8 mouse cellular contexts compared by ENCODE assay signal in the genomic region with DNA sequence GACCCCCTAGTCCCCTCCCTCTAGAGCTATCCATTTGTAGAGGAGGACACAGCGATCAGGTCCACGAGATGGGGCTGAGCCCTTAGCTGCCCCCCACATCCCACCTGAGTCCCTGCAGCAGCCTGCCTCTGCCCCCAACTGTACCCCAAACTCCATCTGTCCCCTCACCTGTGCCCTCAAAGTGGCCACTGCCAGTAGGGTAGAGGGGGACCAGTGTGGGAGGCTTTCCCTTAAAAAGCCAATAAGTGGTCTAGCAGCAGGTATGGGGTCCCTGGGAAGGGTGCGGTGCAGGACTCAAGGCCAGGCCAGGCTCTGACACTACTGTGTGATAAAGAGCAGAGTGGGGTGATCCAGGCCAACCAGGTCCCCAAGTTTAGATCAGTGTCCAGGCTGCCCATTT. TPM values are rescaled to one million over a fixed set of nuclear protein-coding genes. Genes with fewer than 3 reads are reported as not detected.
A peak's percentile ranks its signal among the peaks of the same experiment; 100 is the strongest.
DNase-seq lines count a peak whose midpoint lies in the region; ATAC-seq and TF ChIP-seq lines count a peak whose summit lies in the region.

No protein-coding gene starts in this region.

- no peak for ATAC-seq in forebrain, embryonic 12.5 days (ENCODE audit: low FRiP score)
- ATAC-seq in liver, embryonic 14.5 days (ENCODE audit: insufficient read depth), result no peak

- no peaks in the 10 kb centered on the region for H3K36me3 ChIP-seq in forebrain, embryonic 12.5 days (replicated peaks)
- no peaks in the 10 kb centered on the region for H3K36me3 ChIP-seq in liver, embryonic 14.5 days (replicated peaks; ENCODE audit: control insufficient read depth, insufficient read depth, low read depth)

- H3K9ac ChIP-seq in forebrain, embryonic 12.5 days, result 0 out of 2 replicates have a peak overlapping the region, but pooled peaks have one; percentile 2
- H3K9ac ChIP-seq in liver, embryonic 14.5 days (replicated peaks), result no peak overlapping the region

- peaks cover 27% of the 10 kb centered on the region for H3K4me1 ChIP-seq in bone marrow macrophage, adult 2 months (ENCODE audit: control insufficient read depth, insufficient read depth, low read length)
- peaks cover 47% of the 10 kb centered on the region for H3K4me1 ChIP-seq in forebrain, embryonic 12.5 days
- H3K4me1 ChIP-seq in liver, embryonic 14.5 days (replicated peaks; ENCODE audit: control insufficient read depth in 2 of 2, insufficient read depth in 2 of 2, low read length in 1 of 2), result peaks cover 0 to 5% of the 10 kb centered on the region in 2 experiments; a peak in 2 of 4 replicates

- H3K27ac ChIP-seq in bone marrow macrophage, adult 2 months (ENCODE audit: insufficient read depth, low read depth, low read length), result no peak overlapping the region
- no peak overlapping the region for H3K27ac ChIP-seq in forebrain, embryonic 12.5 days
- no peak overlapping the region for H3K27ac ChIP-seq in liver, embryonic 14.5 days

- no peaks in the 10 kb centered on the region for H3K9me3 ChIP-seq in forebrain, embryonic 12.5 days
- H3K9me3 ChIP-seq in liver, embryonic 14.5 days (ENCODE audit: control insufficient read depth, low read length), result no peaks in the 10 kb centered on the region

- peak overlapping the region; percentile 74 for H3K4me3 ChIP-seq in bone marrow macrophage, adult 2 months (ENCODE audit: insufficient read depth, low read length)
- H3K4me3 ChIP-seq in forebrain, embryonic 12.5 days (replicated peaks), result peak overlapping the region; percentile 39
- H3K4me3 ChIP-seq in liver, embryonic 14.5 days (ENCODE audit: insufficient read depth in 1 of 2, low read depth in 2 of 2, low read length in 2 of 2), result no peak overlapping the region

- peak; percentile 25 for DNase-seq in kidney, postnatal 10 days
- no peak for DNase-seq in kidney, adult 9 months
- no peak for DNase-seq in liver, embryonic 14.5 days (ENCODE audit: low read depth in 3 of 3, low spot score in 3 of 3)
- DNase-seq in adrenal gland, postnatal 4 days (ENCODE audit: low spot score in 2 of 2), result no peak
- no peak for DNase-seq in retina, postnatal 1 day
- DNase-seq in lung, postnatal 25 days (ENCODE audit: low spot score), result no peak

- TF ChIP-seq CTCF in bone marrow macrophage, adult 2 months (IDR thresholded peaks at IDR 0.05; ENCODE audit: low read depth, low read length), result no peak
- TF ChIP-seq CTCF in liver, embryonic 14.5 days (IDR thresholded peaks at IDR 0.05; ENCODE audit: low read depth), result no peak

- no peak for TF ChIP-seq EP300 in liver, embryonic 14.5 days (IDR thresholded peaks at IDR 0.05; ENCODE audit: low read depth)

- TF ChIP-seq POLR2A in bone marrow macrophage, adult 2 months (IDR thresholded peaks at IDR 0.05; ENCODE audit: borderline replicate concordance, low read depth, low read length), result no peak

- H3K4me2 ChIP-seq in forebrain, embryonic 12.5 days, result peak overlapping the region; percentile 63
- peak overlapping the region; percentile 60; the same call in 1 of the 2 replicates for H3K4me2 ChIP-seq in liver, embryonic 14.5 days (ENCODE audit: low read depth)

- WGBS in forebrain, embryonic 12.5 days, result 25% methylated on average over 3 of the region's 3 CpGs
- WGBS in liver, embryonic 14.5 days (ENCODE audit: insufficient replicate concordance), result 46% methylated on average over 3 of the region's 3 CpGs

- H3K27me3 ChIP-seq in forebrain, embryonic 12.5 days, result peaks cover 76% of the 10 kb centered on the region
- peaks cover 59% of the 10 kb centered on the region for H3K27me3 ChIP-seq in liver, embryonic 14.5 days (ENCODE audit: control insufficient read depth, insufficient read depth, low read length)

RNA-seq across cellular contexts. Expression of gene Nfic, which starts 28.1 kb away (rescaled TPM):
- 31.8 and 38.6 TPM in 2 replicates for polyA plus RNA-seq in bone marrow macrophage, adult 2 months (2012; ENCODE audit: insufficient read depth, insufficient read length, missing spikeins)
- 15.3 and 16.3 TPM in 2 replicates for polyA plus RNA-seq in forebrain, embryonic 12.5 days (2016; fragmentation: Nextera tagmentation; extraction: Ambion mirVana)
- polyA plus RNA-seq in liver, embryonic 14.5 days (2012; rRNA removed), result 1.2 and 1.3 TPM in 2 replicates
- polyA plus RNA-seq in liver, embryonic 14.5 days (2014; fragmentation: Nextera tagmentation; extraction: Ambion mirVana), result 4.6 and 7.3 TPM in 2 replicates
- total RNA-seq in adrenal gland, postnatal 4 days (2021), result 100 to 1,000 TPM; 120 to 129 TPM

RNA-seq across cellular contexts. Expression of gene Smim24, which starts 34.5 kb away (rescaled TPM):
- polyA plus RNA-seq in bone marrow macrophage, adult 2 months (2012; ENCODE audit: insufficient read depth, insufficient read length, missing spikeins), result 41.9 and 45.5 TPM in 2 replicates
- polyA plus RNA-seq in forebrain, embryonic 12.5 days (2016; fragmentation: Nextera tagmentation; extraction: Ambion mirVana), result 1.8 and 2.6 TPM in 2 replicates
- polyA plus RNA-seq in liver, embryonic 14.5 days (2012; rRNA removed), result 1.6 and 1.9 TPM in 2 replicates
- polyA plus RNA-seq in liver, embryonic 14.5 days (2014; fragmentation: Nextera tagmentation; extraction: Ambion mirVana), result 1.7 and 1.8 TPM in 2 replicates
- 10 to 100 TPM in 1 of 2 experiments, 1 to 10 TPM in 1; 1.2 to 13.2 TPM for total RNA-seq in adrenal gland, postnatal 4 days (2021)

RNA-seq across cellular contexts. Expression of gene Gm48552, which starts 38.5 kb away (rescaled TPM):
- not detected in 2 replicates for polyA plus RNA-seq in bone marrow macrophage, adult 2 months (2012; ENCODE audit: insufficient read depth, insufficient read length, missing spikeins)
- 1.4 and 2.1 TPM in 2 replicates for polyA plus RNA-seq in forebrain, embryonic 12.5 days (2016; fragmentation: Nextera tagmentation; extraction: Ambion mirVana)
- polyA plus RNA-seq in liver, embryonic 14.5 days (2012; rRNA removed), result 0.78 and 0.90 TPM in 2 replicates
- 0.21 and 0.36 TPM in 2 replicates for polyA plus RNA-seq in liver, embryonic 14.5 days (2014; fragmentation: Nextera tagmentation; extraction: Ambion mirVana)
- total RNA-seq in adrenal gland, postnatal 4 days (2021), result 1 to 10 TPM; 2.6 to 4.1 TPM

RNA-seq across cellular contexts. Expression of gene Gm48551, which starts 43.1 kb away (rescaled TPM):
- 0.75 and 2.2 TPM in 2 replicates for polyA plus RNA-seq in bone marrow macrophage, adult 2 months (2012; ENCODE audit: insufficient read depth, insufficient read length, missing spikeins)
- polyA plus RNA-seq in forebrain, embryonic 12.5 days (2016; fragmentation: Nextera tagmentation; extraction: Ambion mirVana), result 4.2 and 4.6 TPM in 2 replicates
- polyA plus RNA-seq in liver, embryonic 14.5 days (2012; rRNA removed), result 1.0 and 1.7 TPM in 2 replicates
- 0.37 and 0.47 TPM in 2 replicates for polyA plus RNA-seq in liver, embryonic 14.5 days (2014; fragmentation: Nextera tagmentation; extraction: Ambion mirVana)
- 1 to 10 TPM; 1.7 to 1.8 TPM for total RNA-seq in adrenal gland, postnatal 4 days (2021)

RNA-seq across cellular contexts. Expression of gene Dohh, which starts 43.1 kb away (rescaled TPM):
- 23.1 and 29.5 TPM in 2 replicates for polyA plus RNA-seq in bone marrow macrophage, adult 2 months (2012; ENCODE audit: insufficient read depth, insufficient read length, missing spikeins)
- polyA plus RNA-seq in forebrain, embryonic 12.5 days (2016; fragmentation: Nextera tagmentation; extraction: Ambion mirVana), result 68.1 and 68.5 TPM in 2 replicates
- polyA plus RNA-seq in liver, embryonic 14.5 days (2012; rRNA removed), result 29.8 and 32.2 TPM in 2 replicates
- polyA plus RNA-seq in liver, embryonic 14.5 days (2014; fragmentation: Nextera tagmentation; extraction: Ambion mirVana), result 35.0 and 39.7 TPM in 2 replicates
- 10 to 100 TPM; 49.4 to 49.7 TPM for total RNA-seq in adrenal gland, postnatal 4 days (2021)

Comparison
In these comparisons a context has a peak if more than half of its experiments do, and no peak if none do; other contexts are left out.
1. H3K4me3 ChIP-seq: peak in bone marrow macrophage, adult 2 months (single experiment) and forebrain, embryonic 12.5 days (single experiment); none in liver, embryonic 14.5 days (0 of 2).
2. RNA of gene Smim24, which starts 34.5 kb away (polyA plus RNA-seq): 41.9 to 45.5 TPM in bone marrow macrophage, adult 2 months; 1.8 to 2.6 TPM in forebrain, embryonic 12.5 days and 1.6 to 1.9 TPM in liver, embryonic 14.5 days; every median in the first group is over 10 times any median in the second.